Mouse (Mus musculus): Measurements from ENCODE around the gene Ctnnbl1.

Ctnnbl1 gene

GRCm38 (mm10) chr2:157736854-157737850, at the start of gene Ctnnbl1:
Ctnnbl1 (plus strand) TSS chr2:157737401.
- peak; percentile 96 to 99 for DNase-seq (ENCODE audit: low spot score in 2 of 2)

- no peak for DNase-seq (ENCODE audit: low spot score in 2 of 2)
Measured at GRCm38 (mm10) chr2:157687506-157687905, 49.7 kb upstream of the Ctnnbl1 start.

GRCm38 (mm10) chr2:157691266-157692105, 45.7 kb upstream of the Ctnnbl1 start:
- DNase-seq (ENCODE audit: low spot score in 2 of 2): no peak

- DNase-seq (ENCODE audit: low spot score in 2 of 2): no peak
Measured at GRCm38 (mm10) chr2:157692365-157692932, 44.8 kb upstream of the Ctnnbl1 start.

- DNase-seq (ENCODE audit: low spot score in 2 of 2): no peak
Measured at GRCm38 (mm10) chr2:157693576-157693975, 43.6 kb upstream of the Ctnnbl1 start.

- DNase-seq (ENCODE audit: low spot score in 2 of 2): no peak
Measured at GRCm38 (mm10) chr2:157696297-157696731, 40.9 kb upstream of the Ctnnbl1 start.

- no peak for DNase-seq (ENCODE audit: low spot score in 2 of 2)
Measured at GRCm38 (mm10) chr2:157703155-157703554, 34.0 kb upstream of the Ctnnbl1 start.

- no peak for DNase-seq (ENCODE audit: low spot score in 2 of 2)
Measured at GRCm38 (mm10) chr2:157704991-157705776, 32.0 kb upstream of the Ctnnbl1 start.

- DNase-seq (ENCODE audit: low spot score in 2 of 2): no peak
Measured at GRCm38 (mm10) chr2:157705777-157706158, 31.4 kb upstream of the Ctnnbl1 start.

GRCm38 (mm10) chr2:157707191-157707923, 29.8 kb upstream of the Ctnnbl1 start:
- no peak for DNase-seq (ENCODE audit: low spot score in 2 of 2)

- no peak for DNase-seq (ENCODE audit: low spot score in 2 of 2)
Measured at GRCm38 (mm10) chr2:157712677-157713076, 24.5 kb upstream of the Ctnnbl1 start.

GRCm38 (mm10) chr2:157715586-157716191, 21.5 kb upstream of the Ctnnbl1 start:
- DNase-seq (ENCODE audit: low spot score in 2 of 2): no peak

GRCm38 (mm10) chr2:157718441-157718840, 18.8 kb upstream of the Ctnnbl1 start:
- DNase-seq (ENCODE audit: low spot score in 2 of 2): no peak

- no peak for DNase-seq (ENCODE audit: low spot score in 2 of 2)
Measured at GRCm38 (mm10) chr2:157723883-157724573, 13.2 kb upstream of the Ctnnbl1 start.

- DNase-seq (ENCODE audit: low spot score in 2 of 2): no peak
Measured at GRCm38 (mm10) chr2:157724574-157724914, 12.7 kb upstream of the Ctnnbl1 start.

GRCm38 (mm10) chr2:157744619-157745018, 7.4 kb downstream of the Ctnnbl1 start:
- DNase-seq (ENCODE audit: low spot score in 2 of 2): no peak

- DNase-seq (ENCODE audit: low spot score in 2 of 2): no peak
Measured at GRCm38 (mm10) chr2:157745735-157746134, 8.5 kb downstream of the Ctnnbl1 start.

- DNase-seq (ENCODE audit: low spot score in 2 of 2): no peak
Measured at GRCm38 (mm10) chr2:157746558-157746957, 9.4 kb downstream of the Ctnnbl1 start.

GRCm38 (mm10) chr2:157747989-157748388, 10.8 kb downstream of the Ctnnbl1 start:
- DNase-seq (ENCODE audit: low spot score in 2 of 2): no peak

- DNase-seq (ENCODE audit: low spot score in 2 of 2): no peak
Measured at GRCm38 (mm10) chr2:157750481-157750880, 13.3 kb downstream of the Ctnnbl1 start.
